Mouse (Mus musculus): ENCODE results near the gene Gjb5. TPM values are rescaled to one million over a fixed set of nuclear protein-coding genes. Genes with fewer than 3 reads are reported as not detected.
A peak's percentile ranks its signal among the peaks of the same experiment; 100 is the strongest.

Gjb5 gene
- polyA plus RNA-seq, 1 experiment from 2014 or later, result 0.66 TPM

- Histone ChIP-seq H3K36me3 (ENCODE audit: control insufficient read depth, insufficient read depth, low read length) (no peaks in the 10 kb centered on the region), H3K4me1 (replicated peaks; ENCODE audit: control insufficient read depth, insufficient read depth, low read length) (peaks cover 7% of the 10 kb centered on the region; the same call in 1 of the 2 replicates), H3K27ac (ENCODE audit: low read depth, low read length) (no peak overlapping the region), H3K9ac (ENCODE audit: low read depth, low read length) (no peak overlapping the region), H3K4me3 (ENCODE audit: low read depth, low read length) (no peak overlapping the region), H3K9me3 (ENCODE audit: control insufficient read depth, low read length) (no peaks in the 10 kb centered on the region), H3K4me2 (replicated peaks; ENCODE audit: low read depth, low read length) (no peak overlapping the region), H3K27me3 (ENCODE audit: control insufficient read depth, insufficient read depth, low read length) (peaks cover 10% of the 10 kb centered on the region)
- WGBS, result 90% methylated on average over 5 of the region's 5 CpGs
- ATAC-seq (ENCODE audit: low FRiP score), result no peak
- no peak for DNase-seq (ENCODE audit: low spot score)
Measured at GRCm38 (mm10) chr4:127325276-127325675, 32.7 kb downstream of the Gjb5 start.

DNA sequence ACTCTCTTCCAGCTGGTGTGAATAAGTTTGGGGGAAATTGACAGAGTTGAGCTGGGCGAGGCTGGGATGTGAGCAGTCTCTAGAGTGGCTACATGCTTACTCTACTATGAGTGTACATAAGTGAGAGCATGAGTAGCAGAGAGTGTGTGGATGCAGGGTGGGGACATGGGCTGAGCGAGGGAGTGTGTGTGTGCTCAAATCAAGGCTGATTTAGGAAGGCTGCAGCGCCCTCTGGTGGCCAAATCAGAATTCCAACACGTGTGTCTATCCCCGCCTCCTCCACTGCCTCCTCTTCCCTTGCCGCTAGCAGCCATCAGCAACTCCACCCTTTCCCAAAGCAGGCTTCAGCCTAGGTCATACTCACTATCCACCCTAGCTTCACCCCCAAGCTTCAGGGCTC is 33.2 kb downstream of the Gjb5 start:
- Histone ChIP-seq H3K4me3 (ENCODE audit: low read depth, low read length) (no peak overlapping the region), H3K9ac (ENCODE audit: low read depth, low read length) (no peak overlapping the region), H3K36me3 (ENCODE audit: control insufficient read depth, insufficient read depth, low read length) (no peaks in the 10 kb centered on the region), H3K9me3 (ENCODE audit: control insufficient read depth, low read length) (no peaks in the 10 kb centered on the region), H3K27ac (ENCODE audit: low read depth, low read length) (no peak overlapping the region), H3K4me1 (replicated peaks; ENCODE audit: control insufficient read depth, insufficient read depth, low read length) (peaks cover 4% of the 10 kb centered on the region; the same call in 1 of the 2 replicates), H3K4me2 (replicated peaks; ENCODE audit: low read depth, low read length) (no peak overlapping the region), H3K27me3 (ENCODE audit: control insufficient read depth, insufficient read depth, low read length) (peaks cover 5% of the 10 kb centered on the region)
- 9% methylated on average over 6 of the region's 6 CpGs for whole genome bisulfite sequencing
- ATAC-seq (ENCODE audit: low FRiP score) (0 out of 2 replicates have a peak, but pooled peaks have one; percentile 17), DNase-seq (ENCODE audit: low spot score) (peak; percentile 94)

GRCm38 (mm10) chr4:127324296-127324695 is 33.7 kb downstream of the Gjb5 start:
- Histone ChIP-seq H3K9ac (ENCODE audit: low read depth, low read length) (no peak overlapping the region), H3K4me1 (replicated peaks; ENCODE audit: control insufficient read depth, insufficient read depth, low read length) (no peaks in the 10 kb centered on the region), H3K9me3 (ENCODE audit: control insufficient read depth, low read length) (no peaks in the 10 kb centered on the region), H3K4me3 (ENCODE audit: low read depth, low read length) (no peak overlapping the region), H3K4me2 (replicated peaks; ENCODE audit: low read depth, low read length) (no peak overlapping the region), H3K27ac (ENCODE audit: low read depth, low read length) (no peak overlapping the region), H3K27me3 (ENCODE audit: control insufficient read depth, insufficient read depth, low read length) (peaks cover under 1% of the 10 kb centered on the region), H3K36me3 (ENCODE audit: control insufficient read depth, insufficient read depth, low read length) (no peaks in the 10 kb centered on the region)
- no peak for DNase-seq (ENCODE audit: low spot score)
- WGBS, result 77% methylated on average over 10 of the region's 10 CpGs
- ATAC-seq (ENCODE audit: low FRiP score), result no peak

DNA sequence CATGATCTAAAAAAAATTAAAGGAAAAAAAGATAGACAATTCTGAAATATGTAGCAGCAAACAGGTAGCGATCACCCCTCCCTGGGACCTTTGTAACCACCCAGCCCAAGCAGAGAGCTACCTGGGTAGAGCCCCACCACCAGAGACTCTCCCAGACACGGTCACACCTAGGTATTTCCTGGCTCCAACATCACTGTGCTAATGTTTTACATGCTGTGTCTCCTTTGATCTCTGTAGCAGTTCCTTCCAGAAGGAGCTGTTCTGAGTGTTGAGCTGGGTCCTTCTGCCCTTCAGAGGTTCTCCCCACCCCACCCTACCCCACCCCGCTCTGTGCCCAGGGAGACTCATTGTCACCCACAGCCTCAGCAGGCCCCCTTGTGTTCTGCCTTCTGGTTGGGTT is 34.3 kb downstream of the Gjb5 start:
- ATAC-seq (ENCODE audit: low FRiP score) (no peak), DNase-seq (ENCODE audit: low spot score) (no peak)
- Histone ChIP-seq H3K4me1 (replicated peaks; ENCODE audit: control insufficient read depth, insufficient read depth, low read length) (no peaks in the 10 kb centered on the region), H3K9ac (ENCODE audit: low read depth, low read length) (no peak overlapping the region), H3K27ac (ENCODE audit: low read depth, low read length) (no peak overlapping the region), H3K27me3 (ENCODE audit: control insufficient read depth, insufficient read depth, low read length) (no peaks in the 10 kb centered on the region), H3K9me3 (ENCODE audit: control insufficient read depth, low read length) (no peaks in the 10 kb centered on the region), H3K4me2 (replicated peaks; ENCODE audit: low read depth, low read length) (no peak overlapping the region), H3K36me3 (ENCODE audit: control insufficient read depth, insufficient read depth, low read length) (no peaks in the 10 kb centered on the region), H3K4me3 (ENCODE audit: low read depth, low read length) (no peak overlapping the region)
- WGBS, result 92% methylated on average over 3 of the region's 3 CpGs

GRCm38 (mm10) chr4:127319613-127320012 is 38.4 kb downstream of the Gjb5 start:
- 4% methylated on average over 3 of the region's 3 CpGs for WGBS
- H3K4me3 ChIP-seq (ENCODE audit: low read depth, low read length), result no peak overlapping the region
- no peak overlapping the region for H3K27ac ChIP-seq (ENCODE audit: low read depth, low read length)
- H3K36me3 ChIP-seq (ENCODE audit: control insufficient read depth, insufficient read depth, low read length), result no peaks in the 10 kb centered on the region
- ATAC-seq (ENCODE audit: low FRiP score) (no peak), DNase-seq (ENCODE audit: low spot score) (peak; percentile 89)
- 0 out of 2 replicates have a peak, but pooled peaks cover 2% of the 10 kb centered on the region for H3K27me3 ChIP-seq (ENCODE audit: control insufficient read depth, insufficient read depth, low read length)
- H3K4me1 ChIP-seq (replicated peaks; ENCODE audit: control insufficient read depth, insufficient read depth, low read length), result no peaks in the 10 kb centered on the region
- H3K9ac ChIP-seq (ENCODE audit: low read depth, low read length), result no peak overlapping the region
- no peaks in the 10 kb centered on the region for H3K9me3 ChIP-seq (ENCODE audit: control insufficient read depth, low read length)
- H3K4me2 ChIP-seq (replicated peaks; ENCODE audit: low read depth, low read length), result no peak overlapping the region

DNA sequence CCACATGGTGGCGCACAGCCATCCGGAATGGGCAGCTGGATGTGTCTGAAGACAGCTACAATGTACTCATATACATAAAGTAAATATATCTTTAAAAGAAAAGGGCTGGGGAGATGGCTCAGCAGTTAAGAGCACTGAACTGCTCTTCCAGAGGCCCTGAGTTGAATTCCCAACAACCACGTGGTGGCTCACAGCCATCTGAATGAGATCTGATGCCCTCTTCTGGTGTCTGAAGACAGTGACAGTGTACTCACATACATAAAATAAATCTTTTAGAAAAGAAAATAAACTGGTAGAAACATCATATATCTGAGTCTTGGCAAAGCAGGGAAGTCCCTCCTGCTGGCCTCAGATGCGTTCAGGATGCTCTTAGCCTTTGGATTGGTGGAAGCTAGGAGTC is 40.8 kb downstream of the Gjb5 start:
- 61% methylated on average over 4 of the region's 4 CpGs for WGBS
- no peak overlapping the region for H3K27ac ChIP-seq (ENCODE audit: low read depth, low read length)
- no peaks in the 10 kb centered on the region for H3K9me3 ChIP-seq (ENCODE audit: control insufficient read depth, low read length)
- DNase-seq (ENCODE audit: low spot score) (no peak), ATAC-seq (ENCODE audit: low FRiP score) (no peak)
- no peak overlapping the region for H3K9ac ChIP-seq (ENCODE audit: low read depth, low read length)
- H3K4me1 ChIP-seq (replicated peaks; ENCODE audit: control insufficient read depth, insufficient read depth, low read length), result no peaks in the 10 kb centered on the region
- peaks cover 13% of the 10 kb centered on the region for H3K27me3 ChIP-seq (ENCODE audit: control insufficient read depth, insufficient read depth, low read length)
- H3K4me2 ChIP-seq (replicated peaks; ENCODE audit: low read depth, low read length), result no peak overlapping the region
- H3K4me3 ChIP-seq (ENCODE audit: low read depth, low read length), result no peak overlapping the region
- H3K36me3 ChIP-seq (ENCODE audit: control insufficient read depth, insufficient read depth, low read length), result no peaks in the 10 kb centered on the region

GRCm38 (mm10) chr4:127315753-127316152 is 42.2 kb downstream of the Gjb5 start:
- DNase-seq (ENCODE audit: low spot score) (no peak), ATAC-seq (ENCODE audit: low FRiP score) (no peak)
- no peaks in the 10 kb centered on the region for H3K4me1 ChIP-seq (replicated peaks; ENCODE audit: control insufficient read depth, insufficient read depth, low read length)
- peaks cover 14% of the 10 kb centered on the region for H3K27me3 ChIP-seq (ENCODE audit: control insufficient read depth, insufficient read depth, low read length)
- no peak overlapping the region for H3K4me3 ChIP-seq (ENCODE audit: low read depth, low read length)
- no peak overlapping the region for H3K4me2 ChIP-seq (replicated peaks; ENCODE audit: low read depth, low read length)
- 83% methylated on average over 8 of the region's 8 CpGs for WGBS
- H3K36me3 ChIP-seq (ENCODE audit: control insufficient read depth, insufficient read depth, low read length), result no peaks in the 10 kb centered on the region
- H3K9ac ChIP-seq (ENCODE audit: low read depth, low read length), result no peak overlapping the region
- no peaks in the 10 kb centered on the region for H3K9me3 ChIP-seq (ENCODE audit: control insufficient read depth, low read length)
- H3K27ac ChIP-seq (ENCODE audit: low read depth, low read length), result no peak overlapping the region

- H3K4me3 ChIP-seq (ENCODE audit: low read depth, low read length), result no peak overlapping the region
- H3K4me1 ChIP-seq (replicated peaks; ENCODE audit: control insufficient read depth, insufficient read depth, low read length), result no peaks in the 10 kb centered on the region
- peak overlapping the region; percentile 92; the same call in 1 of the 2 replicates for H3K4me2 ChIP-seq (replicated peaks; ENCODE audit: low read depth, low read length)
- no peak overlapping the region; the same call in 1 of the 2 replicates for H3K9ac ChIP-seq (ENCODE audit: low read depth, low read length)
- H3K27ac ChIP-seq (ENCODE audit: low read depth, low read length), result no peak overlapping the region
- 47% methylated on average over 9 of the region's 9 CpGs for WGBS
- ATAC-seq (ENCODE audit: low FRiP score), result no peak
- H3K9me3 ChIP-seq (ENCODE audit: control insufficient read depth, low read length), result no peaks in the 10 kb centered on the region
- no peaks in the 10 kb centered on the region for H3K36me3 ChIP-seq (ENCODE audit: control insufficient read depth, insufficient read depth, low read length)
- DNase-seq (ENCODE audit: low spot score), result no peak
- peaks cover 14% of the 10 kb centered on the region for H3K27me3 ChIP-seq (ENCODE audit: control insufficient read depth, insufficient read depth, low read length)
Measured at GRCm38 (mm10) chr4:127314585-127314984, 43.4 kb downstream of the Gjb5 start.

DNA sequence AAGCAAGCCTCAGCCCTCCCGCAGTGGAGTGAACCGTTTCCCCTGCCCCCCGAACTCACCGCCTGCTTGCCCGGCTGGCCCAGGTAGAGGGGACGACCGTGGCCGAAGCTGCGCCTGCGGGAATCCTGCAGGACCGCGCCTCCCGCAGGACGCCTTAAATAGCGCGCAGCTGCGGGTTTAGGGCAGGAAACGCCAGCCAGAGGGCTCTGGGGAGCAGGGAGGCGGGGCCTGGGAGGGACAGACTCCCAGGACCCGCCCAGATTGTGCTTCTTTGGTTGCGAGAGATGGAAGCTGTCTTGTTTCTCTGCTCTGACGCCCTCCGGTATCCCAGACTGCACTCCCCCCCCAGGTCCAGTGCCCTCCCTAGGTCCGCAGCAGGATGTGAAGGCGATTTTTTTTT is 44.1 kb downstream of the Gjb5 start, which contains the start of gene Gja4:
Gja4 (minus strand) TSS at position 179 of the 400 bp plus-strand sequence.
- WGBS, result under 1% methylated on average over 25 of the region's 25 CpGs
- Histone ChIP-seq H3K4me2 (replicated peaks; ENCODE audit: low read depth, low read length) (peak within 1 kb of the TSS; percentile 92), H3K9ac (ENCODE audit: low read depth, low read length) (peak within 1 kb of the TSS; percentile 64), H3K9me3 (ENCODE audit: control insufficient read depth, low read length) (no peaks in the 10 kb centered on the region), H3K4me3 (ENCODE audit: low read depth, low read length) (peak within 1 kb of the TSS; percentile 45), H3K27ac (ENCODE audit: low read depth, low read length) (no peak within 1 kb of the TSS), H3K27me3 (ENCODE audit: control insufficient read depth, insufficient read depth, low read length) (peaks cover 14% of the 10 kb centered on the region), H3K36me3 (ENCODE audit: control insufficient read depth, insufficient read depth, low read length) (no peaks in the 10 kb centered on the region), H3K4me1 (replicated peaks; ENCODE audit: control insufficient read depth, insufficient read depth, low read length) (no peaks in the 10 kb centered on the region)
- ATAC-seq (ENCODE audit: low FRiP score), result peak; percentile 81
- DNase-seq (ENCODE audit: low spot score), result peak; percentile 85

Measured in hindbrain, embryonic 11.5 days (tissue).